22 mouse cellular contexts compared by ENCODE assay signal in genomic region chr10:121974591-121974990, GRCm38 (mm10).
DNase-seq lines count a peak whose midpoint lies in the region; ATAC-seq and TF ChIP-seq lines count a peak whose summit lies in the region.
"Had no signal": no experiment of that assay in that cellular context is flagged by ENCODE, and none has a peak within 500 bp of the region (broad histone marks: within the 10 kb centered on the region; RNA-seq: fewer than 3 reads in every experiment).

No protein-coding gene starts in this region.

- ATAC-seq in embryonic facial prominence, embryonic 13.5 days (ENCODE audit: insufficient number of reproducible peaks, insufficient read depth, low FRiP score, low TSS enrichment, low read depth): no peak
- no peak for ATAC-seq in limb, embryonic 14.5 days (ENCODE audit: low FRiP score, low read depth)
- no peak for ATAC-seq in midbrain, embryonic 14.5 days (ENCODE audit: low FRiP score, low TSS enrichment)
- ATAC-seq: forebrain, embryonic 13.5 days; forebrain, embryonic 16.5 days; intestine, postnatal 0 days; Patski had no signal

- no peaks in the 10 kb centered on the region for H3K27me3 ChIP-seq in embryonic facial prominence, embryonic 10.5 days (replicated peaks; ENCODE audit: low read depth, poor library complexity, severe bottlenecking)
- no peaks in the 10 kb centered on the region for H3K27me3 ChIP-seq in embryonic facial prominence, embryonic 13.5 days
- H3K27me3 ChIP-seq in limb, embryonic 14.5 days (ENCODE audit: control insufficient read depth, insufficient read depth, low read length): no peaks in the 10 kb centered on the region
- H3K27me3 ChIP-seq in midbrain, embryonic 14.5 days (ENCODE audit: control insufficient read depth, insufficient read depth, low read length): no peaks in the 10 kb centered on the region
- H3K27me3 ChIP-seq: forebrain, embryonic 13.5 days; heart, embryonic 13.5 days; hindbrain, embryonic 12.5 days; hindbrain, embryonic 15.5 days; Patski had no signal

- no peak overlapping the region for H3K4me3 ChIP-seq in embryonic facial prominence, embryonic 10.5 days
- H3K4me3 ChIP-seq in embryonic facial prominence, embryonic 13.5 days: no peak overlapping the region
- H3K4me3 ChIP-seq in limb, embryonic 14.5 days (replicated peaks; ENCODE audit: low read length): no peak overlapping the region
- no peak overlapping the region for H3K4me3 ChIP-seq in midbrain, embryonic 14.5 days (replicated peaks; ENCODE audit: low read depth, low read length)
- H3K4me3 ChIP-seq: forebrain, embryonic 10.5 days; forebrain, embryonic 13.5 days; heart, embryonic 13.5 days; hindbrain, embryonic 12.5 days; hindbrain, embryonic 15.5 days had no signal

- 50% methylated on average over 4 of the region's 4 CpGs for WGBS in embryonic facial prominence, embryonic 10.5 days
- 23% methylated on average over 4 of the region's 4 CpGs for whole genome bisulfite sequencing in embryonic facial prominence, embryonic 13.5 days
- WGBS in limb, embryonic 14.5 days: 38% methylated on average over 4 of the region's 4 CpGs
- WGBS in midbrain, embryonic 14.5 days: 83% methylated on average over 4 of the region's 4 CpGs

- no peak for TF ChIP-seq POLR2A in limb, embryonic 14.5 days (IDR thresholded peaks at IDR 0.05; ENCODE audit: borderline replicate concordance, extremely low read depth, insufficient read depth, insufficient read length)

- H3K4me1 ChIP-seq in embryonic facial prominence, embryonic 10.5 days: peaks cover 49% of the 10 kb centered on the region
- H3K4me1 ChIP-seq in embryonic facial prominence, embryonic 13.5 days: peaks cover 52% of the 10 kb centered on the region
- H3K4me1 ChIP-seq in limb, embryonic 14.5 days (ENCODE audit: control insufficient read depth, insufficient read depth, low read length): peaks cover 27% of the 10 kb centered on the region
- H3K4me1 ChIP-seq in midbrain, embryonic 14.5 days (ENCODE audit: control insufficient read depth, insufficient read depth, low read length): peaks cover 7% of the 10 kb centered on the region

- H3K36me3 ChIP-seq in embryonic facial prominence, embryonic 10.5 days (replicated peaks): no peaks in the 10 kb centered on the region
- no peaks in the 10 kb centered on the region for H3K36me3 ChIP-seq in embryonic facial prominence, embryonic 13.5 days
- no peaks in the 10 kb centered on the region for H3K36me3 ChIP-seq in limb, embryonic 14.5 days (ENCODE audit: control insufficient read depth, insufficient read depth, low read length)
- no peaks in the 10 kb centered on the region for H3K36me3 ChIP-seq in midbrain, embryonic 14.5 days (ENCODE audit: control insufficient read depth, insufficient read depth, low read length)
- H3K36me3 ChIP-seq: forebrain, embryonic 10.5 days; heart, embryonic 13.5 days; hindbrain, embryonic 12.5 days; hindbrain, embryonic 15.5 days had no signal

- H3K9ac ChIP-seq in embryonic facial prominence, embryonic 13.5 days: no peak overlapping the region
- no peak overlapping the region for H3K9ac ChIP-seq in limb, embryonic 14.5 days (ENCODE audit: low read depth, low read length, severe bottlenecking)
- H3K9ac ChIP-seq in midbrain, embryonic 14.5 days (replicated peaks; ENCODE audit: low read length): no peak overlapping the region
- H3K9ac ChIP-seq: forebrain, embryonic 13.5 days; heart, embryonic 13.5 days; hindbrain, embryonic 12.5 days; hindbrain, embryonic 15.5 days had no signal

- peak overlapping the region; percentile 60 for H3K27ac ChIP-seq in embryonic facial prominence, embryonic 10.5 days (replicated peaks)
- H3K27ac ChIP-seq in embryonic facial prominence, embryonic 13.5 days: peak overlapping the region; percentile 39; the same call in 1 of the 2 replicates
- H3K27ac ChIP-seq in limb, embryonic 14.5 days (replicated peaks; ENCODE audit: low read depth, low read length): 0 out of 2 replicates have a peak overlapping the region, but pooled peaks have one; percentile 38
- no peak overlapping the region for H3K27ac ChIP-seq in midbrain, embryonic 14.5 days (replicated peaks; ENCODE audit: low read depth, low read length)
- H3K27ac ChIP-seq: forebrain, embryonic 10.5 days; forebrain, embryonic 13.5 days; gastrocnemius, adult 2 months; heart, embryonic 13.5 days; hindbrain, embryonic 12.5 days; hindbrain, embryonic 15.5 days had no signal

- peak; percentile 51 for DNase-seq in NIH3T3 (ENCODE audit: low read depth)
- DNase-seq in embryonic facial prominence, embryonic 10.5 days (ENCODE audit: low spot score): peak; percentile 45
- DNase-seq in limb, embryonic 14.5 days (ENCODE audit: low spot score): peak; percentile 54
- no peak for DNase-seq in frontal cortex, postnatal 25 days (ENCODE audit: low spot score in 2 of 2)
- DNase-seq in midbrain, embryonic 14.5 days: no peak
- no peak for DNase-seq in adrenal gland, adult 8-10 months
- DNase-seq: adrenal gland, adult 2 months; adrenal gland, postnatal 36 days; cerebellum, adult 18-20 months; cerebellum, adult 9-11 months; cerebellum, postnatal 25 days; gastrocnemius, adult 2 months; gastrocnemius, postnatal 14 days had no signal

- H3K9me3 ChIP-seq in embryonic facial prominence, embryonic 10.5 days: no peaks in the 10 kb centered on the region
- H3K9me3 ChIP-seq in embryonic facial prominence, embryonic 13.5 days: no peaks in the 10 kb centered on the region
- H3K9me3 ChIP-seq in limb, embryonic 14.5 days (ENCODE audit: control insufficient read depth, low read length): no peaks in the 10 kb centered on the region
- no peaks in the 10 kb centered on the region for H3K9me3 ChIP-seq in midbrain, embryonic 14.5 days (ENCODE audit: control insufficient read depth, low read length)
- H3K9me3 ChIP-seq: forebrain, embryonic 10.5 days; forebrain, embryonic 13.5 days; heart, embryonic 13.5 days; hindbrain, embryonic 12.5 days; hindbrain, embryonic 15.5 days had no signal

- no peak overlapping the region for H3K4me2 ChIP-seq in embryonic facial prominence, embryonic 13.5 days
- H3K4me2 ChIP-seq in limb, embryonic 14.5 days (replicated peaks; ENCODE audit: low read depth, low read length, severe bottlenecking): no peak overlapping the region
- no peak overlapping the region for H3K4me2 ChIP-seq in midbrain, embryonic 14.5 days (ENCODE audit: low read length)
- H3K4me2 ChIP-seq: forebrain, embryonic 13.5 days; heart, embryonic 13.5 days; hindbrain, embryonic 12.5 days; hindbrain, embryonic 15.5 days had no signal

Comparison
In these comparisons a context has a peak if more than half of its experiments do, and no peak if none do; other contexts are left out.
1. DNase-seq: peak in NIH3T3 (single experiment), embryonic facial prominence, embryonic 10.5 days (single experiment) and limb, embryonic 14.5 days (single experiment); none in frontal cortex, postnatal 25 days (0 of 2), midbrain, embryonic 14.5 days (single experiment) and adrenal gland, adult 8-10 months (single experiment).